Mouse (Mus musculus) myocyte (in vitro differentiated cells): ENCODE results near the gene AI481877.

Source experiments
- POLR2A ChIP-seq: IDR thresholded peaks from one replicate; pipeline ENCODE4 v1.6.1; 2011; ENCODE audit warnings: low read depth, mild to moderate bottlenecking, control low read depth, moderate library complexity; ENCODE audit not compliant: insufficient read length
- TCF12 ChIP-seq: IDR thresholded peaks from one replicate; pipeline ENCODE4 v1.6.1; 2011; ENCODE audit warnings: mild to moderate bottlenecking, control low read depth; ENCODE audit not compliant: poor library complexity, insufficient read depth, severe bottlenecking
- USF1 ChIP-seq: IDR thresholded peaks from one replicate; pipeline ENCODE4 v1.6.1; 2011; ENCODE audit warnings: low read depth, mild to moderate bottlenecking, control low read depth, moderate library complexity

DNA sequence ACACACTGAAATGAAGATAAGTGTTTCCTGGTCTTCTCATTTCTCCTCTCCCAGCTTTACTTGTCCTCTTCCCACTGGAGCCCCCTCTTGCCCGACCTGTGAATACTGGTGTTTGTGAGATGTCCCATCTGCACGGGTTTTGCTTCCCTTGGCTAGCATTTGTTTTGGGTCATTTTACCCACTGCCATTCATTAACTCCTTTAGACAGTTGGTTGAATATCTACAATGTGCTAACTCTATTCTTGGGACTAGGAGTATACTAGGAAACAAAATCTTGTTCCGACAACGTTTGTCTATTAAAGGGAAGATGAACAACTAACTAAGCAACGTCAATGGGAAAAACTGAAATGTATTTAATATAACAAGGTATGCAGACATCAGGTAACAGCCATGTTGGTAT is 32.1 kb downstream of the AI481877 start:
- TF ChIP-seq USF1 (no peak), TCF12 (no peak), POLR2A (no peak)
